Mouse (Mus musculus) cortical plate, adult 2 months (tissue): ENCODE measurements around the gene Catspere2.
"Not testable (repeated sequence)": the region's sequence is repeated elsewhere in the genome, so short reads cannot be mapped to it uniquely, and the experiment has no call there.

Experiments
- CTCF ChIP-seq: fragments of 200-500 bp; IDR thresholded peaks from 2 replicates; pipeline ENCODE4 v1.5.1; 2011; ENCODE audit warnings: mild to moderate bottlenecking, control low read depth, low read length; ENCODE audit not compliant: insufficient read depth; ENCODE audit errors: extremely low read depth
- POLR2A ChIP-seq: fragments of 200-500 bp; IDR thresholded peaks from 2 replicates; pipeline ENCODE4 v1.6.1; 2011; ENCODE audit warnings: mild to moderate bottlenecking, low read length, control low read depth; ENCODE audit not compliant: insufficient read depth; ENCODE audit errors: extremely low read depth

DNA sequence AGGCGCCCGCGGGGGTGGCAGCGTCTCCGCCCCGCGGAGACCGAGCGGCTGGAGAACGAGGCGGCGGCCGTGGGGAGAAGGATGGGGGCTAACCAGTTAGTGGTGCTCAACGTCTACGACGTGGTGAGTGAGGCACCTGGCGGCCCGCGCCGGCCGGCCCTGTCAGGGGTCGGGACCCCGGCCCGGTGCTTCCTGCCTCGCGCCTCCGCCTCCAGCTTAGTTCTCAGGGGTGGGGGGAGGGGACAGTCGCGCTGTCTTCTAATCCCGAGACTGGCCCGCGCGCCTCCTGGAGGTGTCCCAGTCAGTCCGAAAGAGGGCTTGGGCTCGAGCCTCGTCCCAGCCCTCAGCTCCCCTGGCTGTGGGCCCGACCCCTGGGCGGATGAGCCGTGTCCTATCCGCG lies 359 bp downstream of the Catspere2 start:
- not testable (repeated sequence) for TF ChIP-seq POLR2A, CTCF
